Mouse (Mus musculus) liver, embryonic 14.5 days (tissue): ENCODE measurements around the gene Trim3.

ENCODE experiments used
- CTCF ChIP-seq: IDR thresholded peaks from 2 replicates; pipeline ENCODE4 v1.5.1; 2016; ENCODE audit warnings: antibody characterized with exemption, low read depth, control low read depth
- EP300 ChIP-seq: IDR thresholded peaks from 2 replicates; pipeline ENCODE4 v1.6.1; 2016; ENCODE audit warnings: antibody characterized with exemption, low read depth

DNA sequence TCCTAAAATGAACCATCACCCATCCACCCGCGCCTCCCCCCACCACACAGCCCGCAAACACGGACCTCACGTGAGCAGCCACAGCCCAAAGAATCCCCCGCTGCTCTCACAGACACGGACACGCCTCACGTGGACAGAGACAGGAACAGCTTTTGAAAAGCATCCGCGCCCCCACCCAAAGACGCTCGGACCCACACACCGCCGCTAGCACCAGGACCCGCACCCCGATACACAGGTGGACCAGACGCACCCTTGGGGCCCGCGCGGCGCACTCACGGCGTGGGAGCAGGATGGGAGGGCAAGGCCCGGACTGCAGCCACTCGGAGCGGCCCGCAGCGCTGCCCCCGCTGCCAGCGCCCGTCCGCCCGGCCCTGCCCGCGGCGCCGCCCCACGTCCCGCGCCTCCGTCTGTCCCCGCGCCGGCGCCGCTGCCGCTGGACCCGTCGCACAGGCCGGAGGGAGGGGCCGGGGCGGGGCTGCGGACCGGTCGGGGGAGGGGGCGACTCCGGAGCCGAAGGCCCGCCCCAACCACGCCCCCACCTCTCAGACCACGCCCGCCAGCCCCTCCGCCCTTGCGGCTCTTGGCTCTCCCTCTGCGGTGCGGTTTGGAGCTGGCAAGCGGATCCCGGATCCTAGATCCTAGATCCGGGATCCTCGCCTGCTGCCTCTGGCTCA lies at the start of gene Trim3:
- TF ChIP-seq CTCF (no peak), EP300 (no peak)
